Mouse (Mus musculus) CD4-positive, CD25-positive, alpha-beta regulatory T cell, adult 2 months (primary cell): ENCODE measurements around the gene Efemp2.
A peak's percentile ranks its signal among the peaks of the same experiment; 100 is the strongest.

Experiments used
- DNase-seq: peaks from one replicate; pipeline ENCODE4 v3.0.0-alpha.2; 2012; ENCODE audit warnings: low read depth, low spot score

Efemp2 gene

GRCm38 (mm10) chr19:5451766-5452165 is 22.0 kb upstream of the Efemp2 start:
- no peak for DNase-seq

GRCm38 (mm10) chr19:5455037-5455436 is 18.7 kb upstream of the Efemp2 start:
- no peak for DNase-seq

- DNase-seq: no peak
Measured at GRCm38 (mm10) chr19:5455568-5455967, 18.2 kb upstream of the Efemp2 start.

GRCm38 (mm10) chr19:5456241-5456921 is 17.4 kb upstream of the Efemp2 start:
- no peak for DNase-seq

GRCm38 (mm10) chr19:5456922-5457745 is 16.6 kb upstream of the Efemp2 start:
- DNase-seq: peak; percentile 94

GRCm38 (mm10) chr19:5457746-5458442 is 15.9 kb upstream of the Efemp2 start, which contains the start of gene Ccdc85b:
TSS of gene Ccdc85b (minus strand) at chr19:5457894.
- DNase-seq: no peak

GRCm38 (mm10) chr19:5459019-5459418 is 14.7 kb upstream of the Efemp2 start:
- DNase-seq: no peak

GRCm38 (mm10) chr19:5459896-5460295 is 13.9 kb upstream of the Efemp2 start:
- DNase-seq: no peak

GRCm38 (mm10) chr19:5460465-5460911 is 13.3 kb upstream of the Efemp2 start, which contains the start of gene Fibp:
TSS of gene Fibp (plus strand) at chr19:5460615.
- peak; percentile 89 for DNase-seq

- DNase-seq: no peak
Measured at GRCm38 (mm10) chr19:5461411-5461810, 12.3 kb upstream of the Efemp2 start.

- no peak for DNase-seq
Measured at GRCm38 (mm10) chr19:5463212-5463611, 10.5 kb upstream of the Efemp2 start.

GRCm38 (mm10) chr19:5463791-5464562 is 9.8 kb upstream of the Efemp2 start:
- DNase-seq: peak; percentile 76

- DNase-seq: no peak
Measured at GRCm38 (mm10) chr19:5465037-5465436, 8.7 kb upstream of the Efemp2 start.

- DNase-seq: no peak
Measured at GRCm38 (mm10) chr19:5466916-5467500, 6.7 kb upstream of the Efemp2 start.

GRCm38 (mm10) chr19:5468374-5468773 is 5.4 kb upstream of the Efemp2 start, which contains the start of gene Ctsw:
TSS of gene Ctsw (minus strand) at chr19:5468507.
- peak; percentile 72 for DNase-seq

- DNase-seq: no peak
Measured at GRCm38 (mm10) chr19:5471846-5472245, 1.9 kb upstream of the Efemp2 start.

- peak; percentile 39 for DNase-seq
Measured at GRCm38 (mm10) chr19:5472857-5473256, 897 bp upstream of the Efemp2 start.

GRCm38 (mm10) chr19:5474281-5475068 is 721 bp downstream of the Efemp2 start:
- DNase-seq: peak; percentile 44

GRCm38 (mm10) chr19:5475069-5475714 is 1.4 kb downstream of the Efemp2 start:
- no peak for DNase-seq
